Mouse (Mus musculus): ENCODE measurements at regions not wholly inside any gene's neighbourhood (a gene's known extent, or its start where the extent isn't known, plus 50 kb on each side); places are given as distances from the start of the nearest gene placed in this dataset.

GRCm38 (mm10) chr1:81516575-81517210 is 439.9 kb downstream of the Nyap2 start:
- DNase-seq = no peak

GRCm38 (mm10) chr1:81520420-81521273 is 443.9 kb downstream of the Nyap2 start:
- no peak for DNase-seq

GRCm38 (mm10) chr1:81522929-81523328 is 446.2 kb downstream of the Nyap2 start:
- no peak for DNase-seq

- DNase-seq = no peak
Observed at GRCm38 (mm10) chr1:81525821-81526220, 449.1 kb downstream of the Nyap2 start.

- no peak for DNase-seq
Observed at GRCm38 (mm10) chr1:81537836-81538235, 461.1 kb downstream of the Nyap2 start.

- DNase-seq = no peak
Observed at GRCm38 (mm10) chr1:81539591-81540311, 463.0 kb downstream of the Nyap2 start.

GRCm38 (mm10) chr1:81548906-81549305 is 472.2 kb downstream of the Nyap2 start:
- no peak for DNase-seq

GRCm38 (mm10) chr1:81549706-81550105 is 473.0 kb downstream of the Nyap2 start:
- DNase-seq = no peak

GRCm38 (mm10) chr1:81552731-81553130 is 476.0 kb downstream of the Nyap2 start:
- no peak for DNase-seq

- DNase-seq = no peak
Observed at GRCm38 (mm10) chr1:81576965-81577664, 500.4 kb downstream of the Nyap2 start.

- no peak for DNase-seq
Observed at GRCm38 (mm10) chr1:81577665-81578201, 501.0 kb downstream of the Nyap2 start.

- no peak for DNase-seq
Observed at GRCm38 (mm10) chr1:81581208-81581607, 504.5 kb downstream of the Nyap2 start.

- DNase-seq = no peak
Observed at GRCm38 (mm10) chr1:81587780-81588307, 511.1 kb downstream of the Nyap2 start.

- no peak for DNase-seq
Observed at GRCm38 (mm10) chr1:81591623-81592022, 514.9 kb downstream of the Nyap2 start.

- peak; percentile 32 for DNase-seq
Observed at GRCm38 (mm10) chr1:81593280-81594182, 516.8 kb downstream of the Nyap2 start.

- DNase-seq = no peak
Observed at GRCm38 (mm10) chr1:81594183-81594515, 517.4 kb downstream of the Nyap2 start.

GRCm38 (mm10) chr1:81594606-81595005 is 517.9 kb downstream of the Nyap2 start:
- DNase-seq = no peak

GRCm38 (mm10) chr1:81608772-81609171 is 532.0 kb downstream of the Nyap2 start:
- DNase-seq = no peak

- DNase-seq = no peak
Observed at GRCm38 (mm10) chr1:81618880-81619279, 542.1 kb downstream of the Nyap2 start.

GRCm38 (mm10) chr1:81624141-81624540 is 547.4 kb downstream of the Nyap2 start:
- no peak for DNase-seq

- no peak for DNase-seq
Observed at GRCm38 (mm10) chr1:81632704-81633103, 556.0 kb downstream of the Nyap2 start.

Measured in liver (tissue).